Mouse (Mus musculus) midbrain, postnatal 0 days (tissue): ENCODE data around the gene Gm20696. TPM values are rescaled to one million over a fixed set of nuclear protein-coding genes. Genes with fewer than 3 reads are reported as not detected.

ENCODE experiments used
- ATAC-seq: fragments of 200-750 bp; cut with Nextera tagmentation; 2 replicates; pipeline ENCODE4 v1.8.0; 2017; ENCODE audit warnings: moderate number of reproducible peaks, mild to moderate bottlenecking, moderate TSS enrichment, moderate library complexity; ENCODE audit not compliant: low FRiP score
- DNase-seq: peaks from one replicate; pipeline ENCODE4 v3.0.0-alpha.2; 2015; ENCODE audit warnings: low spot score
- H3K27ac ChIP-seq: fragments of 300-500 bp; sonication (generic); 2 replicates; pipeline ENCODE4 v1.5.1; 2014; ENCODE audit warnings: low read depth, mild to moderate bottlenecking, low read length, mixed read lengths
- H3K27me3 ChIP-seq: fragments of 300-500 bp; sonication (generic); 2 replicates; pipeline ENCODE4 v1.6.1; 2014; ENCODE audit warnings: low read length, control low read depth, mixed read lengths; ENCODE audit not compliant: insufficient read depth
- H3K36me3 ChIP-seq: fragments of 300-500 bp; sonication (generic); 2 replicates; pipeline ENCODE4 v1.6.1; 2014; ENCODE audit warnings: low read length, control low read depth, mixed read lengths; ENCODE audit not compliant: insufficient read depth
- H3K4me1 ChIP-seq: fragments of 300-500 bp; sonication (generic); 2 replicates; pipeline ENCODE4 v1.6.1; 2014; ENCODE audit warnings: mild to moderate bottlenecking, control low read depth, antibody characterized with exemption, low read length, mixed read lengths; ENCODE audit not compliant: insufficient read depth
- H3K4me2 ChIP-seq: fragments of 300-500 bp; sonication (generic); 2 replicates; pipeline ENCODE4 v1.6.1; 2014; ENCODE audit warnings: low read depth, mild to moderate bottlenecking, low read length, mixed read lengths; ENCODE audit not compliant: poor library complexity, severe bottlenecking
- H3K4me3 ChIP-seq: fragments of 300-500 bp; sonication (generic); 2 replicates; pipeline ENCODE4 v1.5.1; 2014; ENCODE audit warnings: low read depth, mild to moderate bottlenecking, low read length, moderate library complexity
- H3K9ac ChIP-seq: fragments of 300-500 bp; sonication (generic); replicated peaks from 2 replicates; pipeline ENCODE4 v1.6.1; 2014; ENCODE audit warnings: mild to moderate bottlenecking, low read length, moderate library complexity, mixed read lengths; ENCODE audit not compliant: poor library complexity, severe bottlenecking
- H3K9me3 ChIP-seq: fragments of 300-500 bp; sonication (generic); 2 replicates; pipeline ENCODE4 v1.6.1; 2016; ENCODE audit warnings: low read length, control low read depth
- CTCF ChIP-seq: IDR thresholded peaks from 2 replicates; pipeline ENCODE4 v1.5.1; 2016; ENCODE audit warnings: antibody characterized with exemption, mild to moderate bottlenecking
- WGBS: fragments of 180-500 bp; shearing (Covaris S2); extraction: QIAGEN DNeasy Blood & Tissue Kit; methylation state at CpG from one replicate; pipeline ENCODE4 v1.1.7; 2014; 5-methylcytosine and 5-hydroxymethylcytosine counted together
- polyA plus RNA-seq: library from polyadenylated mRNA; unstranded; fragments of >200 nt; fragmentation: Nextera tagmentation; extraction: Ambion mirVana; gene quantifications from 2 replicates; pipeline ENCODE4 v1.2.1, GENCODE M21; 2015
- total RNA-seq: library from RNA; depleted of rRNA; stranded (reverse); fragments of >200 nt; gene quantifications from 2 replicates; pipeline ENCODE4 v1.2.3, GENCODE M21; 2014

Gm20696 gene
- total and polyA plus RNA-seq, 2 experiments from 2014 or later, result 1.1 to 2.9 TPM

GRCm38 (mm10) chr6:99429378-99430131, 237.0 kb downstream of the Gm20696 start:
- DNase-seq, result no peak
- Histone ChIP-seq H3K36me3 (no peaks in the 10 kb centered on the region; the same call in 1 of the 2 replicates), H3K4me2 (no peak overlapping the region), H3K27me3 (no peaks in the 10 kb centered on the region), H3K27ac (no peak overlapping the region), H3K4me3 (no peak overlapping the region), H3K9ac (no peak overlapping the region), H3K4me1 (no peaks in the 10 kb centered on the region), H3K9me3 (no peaks in the 10 kb centered on the region)
- TF ChIP-seq CTCF, result no peak
- 80% methylated on average over 16 of the region's 16 CpGs for whole genome bisulfite sequencing
- ATAC-seq, result no peak

GRCm38 (mm10) chr6:99428961-99429360, 237.6 kb downstream of the Gm20696 start:
- H3K4me3 ChIP-seq, result no peak overlapping the region
- DNase-seq (no peak), ATAC-seq (no peak)

GRCm38 (mm10) chr6:99427301-99427700, 239.3 kb downstream of the Gm20696 start:
- 90% methylated on average over 4 of the region's 4 CpGs for WGBS
- H3K27ac ChIP-seq, result no peak overlapping the region
- DNase-seq, result no peak
- no peaks in the 10 kb centered on the region for H3K36me3 ChIP-seq
- H3K4me2 ChIP-seq, result no peak overlapping the region
- no peaks in the 10 kb centered on the region for H3K4me1 ChIP-seq
- no peak overlapping the region for H3K9ac ChIP-seq
- no peaks in the 10 kb centered on the region for H3K27me3 ChIP-seq
- no peak overlapping the region for H3K4me3 ChIP-seq
- TF ChIP-seq CTCF, result no peak
- no peak for ATAC-seq
- H3K9me3 ChIP-seq, result no peaks in the 10 kb centered on the region

More at GRCm38 (mm10) chr6:99428961-99429360, 237.6 kb downstream of the Gm20696 start:
- Histone ChIP-seq H3K4me2 (no peak overlapping the region), H3K27ac (no peak overlapping the region), H3K27me3 (no peaks in the 10 kb centered on the region), H3K36me3 (no peaks in the 10 kb centered on the region), H3K9ac (no peak overlapping the region), H3K9me3 (no peaks in the 10 kb centered on the region), H3K4me1 (no peaks in the 10 kb centered on the region)
- no peak for TF ChIP-seq CTCF
- WGBS, result 88% methylated on average over 2 of the region's 2 CpGs

- Histone ChIP-seq H3K27me3 (no peaks in the 10 kb centered on the region), H3K4me1 (no peaks in the 10 kb centered on the region), H3K9ac (no peak overlapping the region), H3K36me3 (no peaks in the 10 kb centered on the region), H3K27ac (no peak overlapping the region), H3K4me3 (no peak overlapping the region), H3K4me2 (no peak overlapping the region), H3K9me3 (no peaks in the 10 kb centered on the region)
- ATAC-seq (no peak), DNase-seq (no peak)
- WGBS, result 62% methylated on average over 3 of the region's 3 CpGs
- no peak for TF ChIP-seq CTCF
Measured at GRCm38 (mm10) chr6:99425044-99425443, 241.6 kb downstream of the Gm20696 start.

- Histone ChIP-seq H3K4me3 (no peak overlapping the region), H3K4me2 (no peak overlapping the region), H3K9ac (no peak overlapping the region), H3K9me3 (no peaks in the 10 kb centered on the region), H3K27me3 (no peaks in the 10 kb centered on the region), H3K36me3 (no peaks in the 10 kb centered on the region), H3K27ac (no peak overlapping the region), H3K4me1 (no peaks in the 10 kb centered on the region)
- DNase-seq (no peak), ATAC-seq (no peak)
- TF ChIP-seq CTCF, result no peak
- WGBS, result 86% methylated on average over 8 of the region's 8 CpGs
Measured at GRCm38 (mm10) chr6:99420666-99421065, 245.9 kb downstream of the Gm20696 start.

- WGBS, result 93% methylated on average over 6 of the region's 6 CpGs
- H3K27ac ChIP-seq, result no peak overlapping the region
- no peak for TF ChIP-seq CTCF
- DNase-seq (no peak), ATAC-seq (no peak)
- H3K9ac ChIP-seq, result no peak overlapping the region
- no peaks in the 10 kb centered on the region for H3K27me3 ChIP-seq
- H3K4me2 ChIP-seq, result no peak overlapping the region
- no peaks in the 10 kb centered on the region for H3K9me3 ChIP-seq
- H3K4me1 ChIP-seq, result no peaks in the 10 kb centered on the region
- no peak overlapping the region for H3K4me3 ChIP-seq
- H3K36me3 ChIP-seq, result no peaks in the 10 kb centered on the region
Measured at GRCm38 (mm10) chr6:99412598-99412997, 254.0 kb downstream of the Gm20696 start.
